8 mouse cellular contexts compared by ENCODE assay signal in the genomic region with DNA sequence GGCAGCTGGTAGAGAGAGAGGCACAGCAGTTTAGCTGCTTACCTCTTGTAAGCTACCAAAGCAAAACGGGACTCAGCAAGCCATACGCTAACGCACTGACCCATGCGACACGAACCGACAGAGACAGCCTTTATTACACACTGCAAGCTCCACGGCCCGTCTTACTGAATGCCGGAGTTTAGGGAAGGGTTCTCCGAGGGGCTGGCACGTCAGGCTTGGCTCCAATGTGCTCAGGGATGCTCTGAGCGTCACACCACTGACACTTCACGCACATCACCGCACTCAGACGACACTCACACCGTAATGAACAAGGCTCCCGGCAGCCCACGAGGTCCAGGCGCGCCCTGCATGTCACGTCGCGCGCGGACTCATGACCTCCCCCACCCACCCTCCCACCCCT. TPM values are rescaled to one million over a fixed set of nuclear protein-coding genes. Genes with fewer than 3 reads are reported as not detected.
DNase-seq lines count a peak whose midpoint lies in the region; ATAC-seq and TF ChIP-seq lines count a peak whose summit lies in the region.

No protein-coding gene starts in this region.

- H3K4me2 ChIP-seq in liver, embryonic 12.5 days: peak overlapping the region; percentile 87

- no peaks in the 10 kb centered on the region for H3K9me3 ChIP-seq in erythroblast, embryonic 14.5 days (ENCODE audit: control insufficient read depth, low read length)
- no peaks in the 10 kb centered on the region for H3K9me3 ChIP-seq in liver, embryonic 12.5 days (replicated peaks)

- H3K36me3 ChIP-seq in erythroblast, embryonic 14.5 days (ENCODE audit: control insufficient read depth): peaks cover 32% of the 10 kb centered on the region
- peaks cover 22% of the 10 kb centered on the region for H3K36me3 ChIP-seq in liver, embryonic 12.5 days
- H3K36me3 ChIP-seq in small intestine, adult 2 months (ENCODE audit: control insufficient read depth, insufficient read depth, low read length): no peaks in the 10 kb centered on the region

- peak overlapping the region; percentile 98 for H3K27ac ChIP-seq in layer of hippocampus, adult 2 months
- H3K27ac ChIP-seq in liver, embryonic 12.5 days: peak overlapping the region; percentile 70
- no peak overlapping the region for H3K27ac ChIP-seq in small intestine, adult 2 months (ENCODE audit: insufficient read depth, low read depth, low read length)

- TF ChIP-seq CTCF in layer of hippocampus, adult 2 months (conservative IDR thresholded peaks at IDR 0.05): no peak
- TF ChIP-seq CTCF in small intestine, adult 2 months (IDR thresholded peaks at IDR 0.05; ENCODE audit: extremely low read depth, insufficient read length, insufficient replicate concordance, low read depth, low read length): no peak

- peak in 1 of 2 experiments; percentile 26 for DNase-seq in layer of hippocampus, adult 2 months (ENCODE audit: low spot score in 2 of 2)
- no peak for DNase-seq in layer of hippocampus, adult 9-10 months (ENCODE audit: low spot score)
- DNase-seq in Muller cell, postnatal 12 days (ENCODE audit: inconsistent ontology term): peak; percentile 52
- no peak for DNase-seq in spleen, postnatal 36 days (ENCODE audit: low spot score in 2 of 2)
- no peak for DNase-seq in gastrocnemius, adult 18-20 months (ENCODE audit: low spot score)

- ATAC-seq in liver, embryonic 12.5 days: peak; percentile 30

- WGBS in liver, embryonic 12.5 days (ENCODE audit: insufficient replicate concordance): 7% methylated on average over 25 of the region's 25 CpGs
- WGBS in small intestine, adult 2 months: under 1% methylated on average over 25 of the region's 25 CpGs

- TF ChIP-seq POLR2A in small intestine, adult 2 months (IDR thresholded peaks at IDR 0.05; ENCODE audit: low read depth, low read length): no peak

- peak overlapping the region; percentile 70 for H3K4me3 ChIP-seq in layer of hippocampus, adult 2 months
- peak overlapping the region; percentile 90 for H3K4me3 ChIP-seq in erythroblast, embryonic 14.5 days (replicated peaks)
- peak overlapping the region; percentile 86 for H3K4me3 ChIP-seq in liver, embryonic 12.5 days
- H3K4me3 ChIP-seq in small intestine, adult 2 months (ENCODE audit: low read depth, low read length): peak overlapping the region; percentile 94

- peaks cover 74% of the 10 kb centered on the region for H3K4me1 ChIP-seq in erythroblast, embryonic 14.5 days (ENCODE audit: control insufficient read depth)
- peaks cover 69% of the 10 kb centered on the region for H3K4me1 ChIP-seq in liver, embryonic 12.5 days
- peaks cover 4% of the 10 kb centered on the region; the same call in 1 of the 2 replicates for H3K4me1 ChIP-seq in small intestine, adult 2 months (ENCODE audit: control insufficient read depth, insufficient read depth, insufficient read length, low read length)

- H3K9ac ChIP-seq in liver, embryonic 12.5 days: peak overlapping the region; percentile 88

- H3K27me3 ChIP-seq in erythroblast, embryonic 14.5 days (ENCODE audit: control insufficient read depth): no peaks in the 10 kb centered on the region
- H3K27me3 ChIP-seq in liver, embryonic 12.5 days (replicated peaks): no peaks in the 10 kb centered on the region
- no peaks in the 10 kb centered on the region for H3K27me3 ChIP-seq in small intestine, adult 2 months (ENCODE audit: control insufficient read depth, insufficient read depth, low read length)

RNA-seq across cellular contexts. Expression of gene Cinp, which starts 0.3 kb away (rescaled TPM):
- total RNA-seq in layer of hippocampus, adult 2 months (2021): 10 to 100 TPM; 63.4 to 65.1 TPM
- polyA plus RNA-seq in erythroblast, embryonic 14.5 days (2012): 1.1 TPM in 2 replicates
- polyA plus RNA-seq in liver, embryonic 12.5 days (2016; fragmentation: Nextera tagmentation; extraction: Ambion mirVana): 99.0 and 103 TPM in 2 replicates
- 19.4 and 20.4 TPM in 2 replicates for polyA plus RNA-seq in small intestine, adult 2 months (2012; rRNA removed)
- total RNA-seq in gastrocnemius, adult 18-20 months (2021): 10 to 100 TPM; 20.8 to 24.9 TPM

RNA-seq across cellular contexts. Expression of gene Tecpr2, which starts 0.5 kb away (rescaled TPM):
- total RNA-seq in layer of hippocampus, adult 2 months (2021): 10 to 100 TPM; 39.5 to 42.0 TPM
- 0.13 and 0.16 TPM in 2 replicates for polyA plus RNA-seq in erythroblast, embryonic 14.5 days (2012)
- polyA plus RNA-seq in liver, embryonic 12.5 days (2016; fragmentation: Nextera tagmentation; extraction: Ambion mirVana): 3.4 and 3.6 TPM in 2 replicates
- polyA plus RNA-seq in small intestine, adult 2 months (2012; rRNA removed): 2.2 and 2.5 TPM in 2 replicates
- total RNA-seq in gastrocnemius, adult 18-20 months (2021): 1 to 10 TPM; 2.4 to 2.9 TPM

RNA-seq across cellular contexts. Expression of gene Zfp839, which starts 38.6 kb away (rescaled TPM):
- 10 to 100 TPM; 12.8 to 13.2 TPM for total RNA-seq in layer of hippocampus, adult 2 months (2021)
- polyA plus RNA-seq in erythroblast, embryonic 14.5 days (2012): 0.06 and 0.13 TPM in 2 replicates
- polyA plus RNA-seq in liver, embryonic 12.5 days (2016; fragmentation: Nextera tagmentation; extraction: Ambion mirVana): 3.2 and 4.0 TPM in 2 replicates
- 2.1 and 3.2 TPM in 2 replicates for polyA plus RNA-seq in small intestine, adult 2 months (2012; rRNA removed)
- 1 to 10 TPM; 6.8 to 8.0 TPM for total RNA-seq in gastrocnemius, adult 18-20 months (2021)

RNA-seq across cellular contexts. Expression of gene Mok, which starts 47.9 kb away (rescaled TPM):
- total RNA-seq in layer of hippocampus, adult 2 months (2021): 10 to 100 TPM; 10.4 to 13.7 TPM
- 0.06 TPM in 1 of 2 replicates, not detected in the other for polyA plus RNA-seq in erythroblast, embryonic 14.5 days (2012)
- polyA plus RNA-seq in liver, embryonic 12.5 days (2016; fragmentation: Nextera tagmentation; extraction: Ambion mirVana): 0.51 and 0.63 TPM in 2 replicates
- polyA plus RNA-seq in small intestine, adult 2 months (2012; rRNA removed): 0.17 and 0.81 TPM in 2 replicates
- under 1 TPM in 1 of 2 experiments, not detected in 1; 0.27 TPM for total RNA-seq in gastrocnemius, adult 18-20 months (2021)
